Mouse (Mus musculus) midbrain, embryonic 14.5 days (tissue): ENCODE measurements at regions not wholly inside any gene's neighbourhood (a gene's known extent, or its start where the extent isn't known, plus 50 kb on each side); places are given as distances from the start of the nearest gene placed in this dataset.

Source experiments
- ATAC-seq: fragments of 200-750 bp; cut with Nextera tagmentation; 2 replicates; pipeline ENCODE4 v1.8.0; 2017; ENCODE audit warnings: moderate number of reproducible peaks, moderate library complexity; ENCODE audit not compliant: low FRiP score, low TSS enrichment
- DNase-seq: peaks from one replicate; pipeline ENCODE4 v3.0.0-alpha.2; 2015
- H3K27ac ChIP-seq: fragments of 300-500 bp; sonication (generic); replicated peaks from 2 replicates; pipeline ENCODE4 v1.5.1; 2014; ENCODE audit warnings: mild to moderate bottlenecking, low read depth, low read length, moderate library complexity
- H3K27me3 ChIP-seq: fragments of 300-500 bp; sonication (generic); 2 replicates; pipeline ENCODE4 v1.6.1; 2014; ENCODE audit warnings: low read length, control low read depth, mixed read lengths; ENCODE audit not compliant: control insufficient read depth, insufficient read depth
- H3K36me3 ChIP-seq: fragments of 300-500 bp; sonication (generic); 2 replicates; pipeline ENCODE4 v1.6.1; 2014; ENCODE audit warnings: low read length, control low read depth; ENCODE audit not compliant: control insufficient read depth, insufficient read depth
- H3K4me1 ChIP-seq: fragments of 300-500 bp; sonication (generic); 2 replicates; pipeline ENCODE4 v1.6.1; 2014; ENCODE audit warnings: mild to moderate bottlenecking, antibody characterized with exemption, low read length, control low read depth; ENCODE audit not compliant: control insufficient read depth, insufficient read depth
- H3K4me2 ChIP-seq: fragments of 300-500 bp; sonication (generic); 2 replicates; pipeline ENCODE4 v1.6.1; 2014; ENCODE audit warnings: mild to moderate bottlenecking, low read length, moderate library complexity
- H3K4me3 ChIP-seq: fragments of 300-500 bp; sonication (generic); replicated peaks from 2 replicates; pipeline ENCODE4 v1.5.1; 2014; ENCODE audit warnings: low read depth, low read length
- H3K9ac ChIP-seq: fragments of 300-500 bp; sonication (generic); replicated peaks from 2 replicates; pipeline ENCODE4 v1.6.1; 2014; ENCODE audit warnings: mild to moderate bottlenecking, low read length, moderate library complexity
- H3K9me3 ChIP-seq: fragments of 300-500 bp; sonication (generic); 2 replicates; pipeline ENCODE4 v1.6.1; 2016; ENCODE audit warnings: low read length, control low read depth, mixed read lengths; ENCODE audit not compliant: control insufficient read depth
- WGBS: fragments of 180-500 bp; shearing (Covaris S2); extraction: QIAGEN DNeasy Blood & Tissue Kit; methylation state at CpG from one replicate; pipeline ENCODE4 v1.1.7; 2014; 5-methylcytosine and 5-hydroxymethylcytosine counted together

GRCm38 (mm10) chr2:92830134-92830533, 84.8 kb upstream of the Syt13 start:
- Histone ChIP-seq H3K9ac (no peak overlapping the region), H3K27me3 (no peaks in the 10 kb centered on the region), H3K27ac (0 out of 2 replicates have a peak overlapping the region, but pooled peaks have one; percentile 17), H3K4me2 (no peak overlapping the region), H3K4me3 (no peak overlapping the region), H3K36me3 (no peaks in the 10 kb centered on the region), H3K9me3 (no peaks in the 10 kb centered on the region), H3K4me1 (peaks cover 11% of the 10 kb centered on the region; the same call in 1 of the 2 replicates)
- 65% methylated on average over 2 of the region's 2 CpGs for WGBS
- ATAC-seq (no peak), DNase-seq (peak; percentile 55)

- 82% methylated on average over 7 of the region's 7 CpGs for WGBS
- DNase-seq = no peak
- Histone ChIP-seq H3K27ac (no peak overlapping the region), H3K9me3 (no peaks in the 10 kb centered on the region), H3K4me2 (no peak overlapping the region), H3K4me3 (no peak overlapping the region), H3K36me3 (no peaks in the 10 kb centered on the region), H3K9ac (no peak overlapping the region), H3K4me1 (peaks cover 6% of the 10 kb centered on the region; the same call in 1 of the 2 replicates), H3K27me3 (no peaks in the 10 kb centered on the region)
- ATAC-seq = no peak
Observed at GRCm38 (mm10) chr2:92831784-92832183, 83.1 kb upstream of the Syt13 start.

GRCm38 (mm10) chr2:92836203-92836602, 78.7 kb upstream of the Syt13 start:
- no peaks in the 10 kb centered on the region; the same call in 1 of the 2 replicates for H3K4me1 ChIP-seq
- WGBS = 85% methylated on average over 4 of the region's 4 CpGs
- no peak overlapping the region for H3K4me2 ChIP-seq
- no peaks in the 10 kb centered on the region for H3K36me3 ChIP-seq
- no peak overlapping the region for H3K9ac ChIP-seq
- H3K9me3 ChIP-seq = no peaks in the 10 kb centered on the region
- H3K4me3 ChIP-seq = no peak overlapping the region
- no peak for ATAC-seq
- no peak for DNase-seq
- no peaks in the 10 kb centered on the region for H3K27me3 ChIP-seq
- no peak overlapping the region for H3K27ac ChIP-seq

- ATAC-seq = no peak
- Histone ChIP-seq H3K4me3 (no peak overlapping the region), H3K9me3 (no peaks in the 10 kb centered on the region), H3K27ac (no peak overlapping the region), H3K4me2 (no peak overlapping the region), H3K4me1 (no peaks in the 10 kb centered on the region; the same call in 1 of the 2 replicates), H3K36me3 (no peaks in the 10 kb centered on the region), H3K9ac (no peak overlapping the region), H3K27me3 (no peaks in the 10 kb centered on the region)
- no peak for DNase-seq
- WGBS = 84% methylated on average over 5 of the region's 5 CpGs
Observed at GRCm38 (mm10) chr2:92838012-92838411, 76.9 kb upstream of the Syt13 start.

GRCm38 (mm10) chr2:92840009-92840408, 74.9 kb upstream of the Syt13 start:
- no peak overlapping the region for H3K4me2 ChIP-seq
- no peak overlapping the region for H3K27ac ChIP-seq
- H3K9ac ChIP-seq = no peak overlapping the region
- ATAC-seq (no peak), DNase-seq (peak; percentile 83)
- H3K27me3 ChIP-seq = no peaks in the 10 kb centered on the region
- peaks cover 10% of the 10 kb centered on the region for H3K4me1 ChIP-seq
- 16% methylated on average over 4 of the region's 4 CpGs for WGBS
- no peak overlapping the region for H3K4me3 ChIP-seq
- H3K36me3 ChIP-seq = no peaks in the 10 kb centered on the region
- H3K9me3 ChIP-seq = no peaks in the 10 kb centered on the region

- DNase-seq = no peak
- Histone ChIP-seq H3K27me3 (no peaks in the 10 kb centered on the region), H3K4me2 (no peak overlapping the region), H3K9me3 (no peaks in the 10 kb centered on the region), H3K4me1 (peaks cover 21% of the 10 kb centered on the region), H3K9ac (no peak overlapping the region), H3K36me3 (no peaks in the 10 kb centered on the region), H3K4me3 (no peak overlapping the region), H3K27ac (no peak overlapping the region)
- no peak for ATAC-seq
- 62% methylated on average over 3 of the region's 3 CpGs for WGBS
Observed at GRCm38 (mm10) chr2:92841626-92842025, 73.3 kb upstream of the Syt13 start.

- no peak overlapping the region for H3K4me3 ChIP-seq
- no peaks in the 10 kb centered on the region for H3K9me3 ChIP-seq
- ATAC-seq = peak; percentile 48
- H3K36me3 ChIP-seq = no peaks in the 10 kb centered on the region
- DNase-seq = peak; percentile 66
- 0 out of 2 replicates have a peak overlapping the region, but pooled peaks have one; percentile 9 for H3K4me2 ChIP-seq
- no peak overlapping the region for H3K9ac ChIP-seq
- H3K27me3 ChIP-seq = no peaks in the 10 kb centered on the region
- WGBS = 20% methylated on average over 14 of the region's 14 CpGs
- peaks cover 25% of the 10 kb centered on the region for H3K4me1 ChIP-seq
- peak overlapping the region; percentile 74 for H3K27ac ChIP-seq
Observed at GRCm38 (mm10) chr2:92845061-92845769, 69.7 kb upstream of the Syt13 start.

GRCm38 (mm10) chr2:92848962-92849361, 65.9 kb upstream of the Syt13 start:
- Histone ChIP-seq H3K27ac (peak overlapping the region; percentile 34; the same call in 1 of the 2 replicates), H3K4me1 (peaks cover 29% of the 10 kb centered on the region), H3K9ac (no peak overlapping the region), H3K4me3 (no peak overlapping the region), H3K9me3 (no peaks in the 10 kb centered on the region), H3K4me2 (no peak overlapping the region), H3K36me3 (no peaks in the 10 kb centered on the region), H3K27me3 (no peaks in the 10 kb centered on the region)
- DNase-seq (peak; percentile 45), ATAC-seq (no peak)
- WGBS = 28% methylated on average over 13 of the region's 13 CpGs

GRCm38 (mm10) chr2:92851336-92851735, 63.6 kb upstream of the Syt13 start:
- no peak for ATAC-seq
- peaks cover 8% of the 10 kb centered on the region; the same call in 1 of the 2 replicates for H3K4me1 ChIP-seq
- no peak overlapping the region for H3K27ac ChIP-seq
- H3K9ac ChIP-seq = no peak overlapping the region
- H3K36me3 ChIP-seq = no peaks in the 10 kb centered on the region
- no peaks in the 10 kb centered on the region for H3K27me3 ChIP-seq
- 32% methylated on average over 5 of the region's 5 CpGs for WGBS
- no peak overlapping the region for H3K4me2 ChIP-seq
- peak; percentile 31 for DNase-seq
- no peaks in the 10 kb centered on the region for H3K9me3 ChIP-seq
- H3K4me3 ChIP-seq = no peak overlapping the region
